Mouse (Mus musculus) limb, embryonic 13.5 days (tissue): ENCODE data around the gene Tuba4a. TPM values are rescaled to one million over a fixed set of nuclear protein-coding genes. Genes with fewer than 3 reads are reported as not detected.

Source experiments
- ATAC-seq: fragments of 200-750 bp; cut with Nextera tagmentation; 2 replicates; pipeline ENCODE4 v1.8.0; 2017; ENCODE audit warnings: low read depth, moderate number of reproducible peaks, moderate TSS enrichment; ENCODE audit not compliant: low FRiP score
- H3K27ac ChIP-seq: fragments of 300-500 bp; sonication (generic); 2 replicates; pipeline ENCODE4 v1.5.1; 2015; ENCODE audit warnings: inconsistent platforms, mild to moderate bottlenecking, moderate library complexity
- H3K27me3 ChIP-seq: fragments of 300-500 bp; sonication (generic); 2 replicates; pipeline ENCODE4 v1.6.1; 2015; ENCODE audit warnings: mild to moderate bottlenecking, inconsistent platforms
- H3K36me3 ChIP-seq: fragments of 300-500 bp; sonication (generic); 2 replicates; pipeline ENCODE4 v1.6.1; 2015; ENCODE audit warnings: inconsistent platforms, mild to moderate bottlenecking, moderate library complexity
- H3K4me1 ChIP-seq: fragments of 300-500 bp; sonication (generic); 2 replicates; pipeline ENCODE4 v1.6.1; 2015; ENCODE audit warnings: inconsistent platforms
- H3K4me2 ChIP-seq: fragments of 300-500 bp; sonication (generic); replicated peaks from 2 replicates; pipeline ENCODE4 v1.6.1; 2015; ENCODE audit warnings: inconsistent platforms, mild to moderate bottlenecking, moderate library complexity
- H3K4me3 ChIP-seq: fragments of 300-500 bp; sonication (generic); 2 replicates; pipeline ENCODE4 v1.5.1; 2015; ENCODE audit warnings: moderate library complexity, mild to moderate bottlenecking, inconsistent platforms
- H3K9ac ChIP-seq: fragments of 300-500 bp; sonication (generic); 2 replicates; pipeline ENCODE4 v1.6.1; 2015; ENCODE audit warnings: mild to moderate bottlenecking, inconsistent platforms
- H3K9me3 ChIP-seq: fragments of 300-500 bp; sonication (generic); 2 replicates; pipeline ENCODE4 v1.6.1; 2016; ENCODE audit warnings: inconsistent platforms
- WGBS: fragments of 180-500 bp; shearing (Covaris S2); methylation state at CpG from one replicate; pipeline ENCODE4 v1.1.7; 2015; 5-methylcytosine and 5-hydroxymethylcytosine counted together
- polyA plus RNA-seq: library from polyadenylated mRNA; unstranded; fragments of >200 nt; fragmentation: Nextera tagmentation; extraction: Ambion mirVana; gene quantifications from 2 replicates; pipeline ENCODE4 v1.2.1, GENCODE M21; 2015

Gene Tuba4a
- polyA plus RNA-seq, 1 experiment from 2014 or later = 22.7 TPM

DNA sequence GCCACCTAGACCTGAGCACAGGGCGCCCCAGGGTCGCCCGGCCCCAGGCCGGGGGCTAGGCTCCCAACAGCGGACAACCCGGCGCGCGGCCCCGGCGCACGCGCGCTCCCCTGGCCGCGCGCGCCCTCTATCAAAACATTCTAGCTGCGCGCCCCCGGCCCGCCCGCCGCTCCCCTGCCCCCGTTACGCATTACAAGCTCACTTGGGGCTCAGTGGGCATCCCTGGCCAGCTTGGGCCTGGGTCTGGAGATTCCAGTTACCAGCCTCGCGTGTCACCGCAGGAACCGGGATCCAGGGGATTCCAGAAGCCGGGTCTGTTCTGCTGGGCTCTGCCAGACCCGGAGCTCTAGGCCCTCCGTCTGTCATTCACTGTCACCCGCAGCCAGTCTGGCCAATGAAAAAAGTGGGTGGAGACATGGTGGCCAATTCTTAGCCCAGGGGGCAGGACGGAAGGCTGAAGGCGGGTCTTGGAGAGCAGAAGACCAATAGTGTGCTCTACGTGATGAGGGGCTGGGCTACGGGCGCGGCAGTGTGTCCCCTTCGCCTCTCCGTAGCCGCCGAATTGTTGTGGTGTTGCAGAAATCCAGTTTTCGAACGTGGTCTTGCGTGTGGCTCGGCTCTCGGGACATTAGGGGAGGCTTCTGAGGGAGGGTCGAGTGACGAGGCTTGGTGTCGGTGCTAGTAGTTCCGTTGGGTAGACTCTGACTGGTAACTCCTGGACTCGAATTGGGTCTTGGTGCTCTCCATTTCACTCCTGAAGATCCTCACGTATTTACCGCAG is 27.9 kb downstream of the Tuba4a start, which contains the start of the genes Ankzf1 and Atg9a:
TSS of gene Ankzf1 (plus strand) at position 530 of the 781 bp plus-strand sequence.
TSS of gene Atg9a (minus strand) at position 575 of the 781 bp plus-strand sequence.
- peak; percentile 99 for ATAC-seq
- Histone ChIP-seq H3K4me2 (peak within 1 kb of the TSS; percentile 95), H3K27me3 (no peaks in the 10 kb centered on the region), H3K36me3 (peaks cover 39% of the 10 kb centered on the region), H3K9me3 (no peaks in the 10 kb centered on the region), H3K9ac (peak within 1 kb of the TSS; percentile 90), H3K4me3 (peak within 1 kb of the TSS; percentile 80), H3K4me1 (peaks cover 22% of the 10 kb centered on the region), H3K27ac (peak within 1 kb of the TSS; percentile 93)
- under 1% methylated on average over 55 of the region's 56 CpGs for WGBS

- WGBS = 41% methylated on average over 5 of the region's 5 CpGs
- peak overlapping the region; percentile 95 for H3K4me2 ChIP-seq
- H3K4me1 ChIP-seq = peaks cover 22% of the 10 kb centered on the region
- H3K9me3 ChIP-seq = no peaks in the 10 kb centered on the region
- ATAC-seq = no peak
- peak overlapping the region; percentile 80 for H3K4me3 ChIP-seq
- H3K27me3 ChIP-seq = no peaks in the 10 kb centered on the region
- H3K36me3 ChIP-seq = peaks cover 39% of the 10 kb centered on the region
- H3K27ac ChIP-seq = peak overlapping the region; percentile 77; the same call in 1 of the 2 replicates
- peak overlapping the region; percentile 87 for H3K9ac ChIP-seq
These were observed 28.4 kb downstream of the Tuba4a start for GRCm38 (mm10) chr1:75191258-75191621.

DNA sequence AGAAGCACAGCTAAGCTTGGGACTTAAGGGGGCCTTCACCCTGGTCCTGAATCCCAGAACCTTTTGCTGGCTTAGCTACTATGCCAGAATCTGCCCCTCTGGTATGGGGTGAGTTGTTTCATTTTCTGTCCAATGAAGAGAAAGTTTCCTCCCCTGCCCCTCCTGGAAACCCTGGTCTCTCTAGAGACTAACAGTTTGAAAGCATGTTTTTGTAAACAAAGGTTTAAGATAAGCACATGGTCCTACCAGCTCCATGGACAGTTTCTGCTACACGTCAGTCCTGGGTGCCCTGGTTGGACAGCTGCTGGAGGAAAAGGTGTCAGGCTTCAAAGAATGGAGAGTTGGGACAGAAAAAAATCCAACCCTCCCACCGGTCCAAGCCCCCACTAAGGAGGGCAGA is 29.1 kb downstream of the Tuba4a start:
- peak overlapping the region; percentile 80 for H3K4me3 ChIP-seq

GRCm38 (mm10) chr1:75187914-75188483 is 31.7 kb downstream of the Tuba4a start:
- no peak overlapping the region for H3K27ac ChIP-seq
- no peak overlapping the region for H3K4me3 ChIP-seq
- 79% methylated on average over 2 of the region's 2 CpGs for WGBS
- H3K4me1 ChIP-seq = peaks cover 15% of the 10 kb centered on the region
- no peak overlapping the region for H3K9ac ChIP-seq
- no peaks in the 10 kb centered on the region for H3K27me3 ChIP-seq
- no peak for ATAC-seq
- H3K4me2 ChIP-seq = no peak overlapping the region
- no peaks in the 10 kb centered on the region for H3K9me3 ChIP-seq
- H3K36me3 ChIP-seq = peaks cover 61% of the 10 kb centered on the region

More for the DNA sequence above, 29.1 kb downstream of the Tuba4a start:
- ATAC-seq = no peak
- H3K27me3 ChIP-seq = no peaks in the 10 kb centered on the region
- H3K4me1 ChIP-seq = peaks cover 22% of the 10 kb centered on the region
- H3K36me3 ChIP-seq = peaks cover 39% of the 10 kb centered on the region
- H3K27ac ChIP-seq = no peak overlapping the region
- H3K4me2 ChIP-seq = peak overlapping the region; percentile 95
- no peaks in the 10 kb centered on the region for H3K9me3 ChIP-seq
- H3K9ac ChIP-seq = peak overlapping the region; percentile 87; the same call in 1 of the 2 replicates
- WGBS = 52% methylated on average over 2 of the region's 2 CpGs

DNA sequence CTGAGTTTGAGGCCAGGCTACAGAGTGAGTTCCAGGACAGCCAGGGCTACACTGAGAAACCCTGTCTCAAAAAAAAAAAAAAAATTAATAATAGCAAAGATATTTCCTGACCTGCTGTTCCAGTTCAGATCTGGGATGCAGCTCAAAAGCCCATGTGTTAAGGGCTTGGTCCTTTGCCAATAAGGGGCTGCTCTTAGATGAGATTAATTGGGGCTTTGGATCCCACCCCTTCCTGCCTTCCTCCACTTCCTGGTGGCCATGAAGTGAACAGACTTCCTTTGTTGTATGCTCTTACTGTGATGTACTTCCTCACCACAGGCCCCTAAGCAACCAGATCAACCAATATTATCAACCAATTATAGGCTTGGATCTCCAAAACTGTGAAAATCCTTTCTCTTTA is 32.5 kb downstream of the Tuba4a start:
- H3K27me3 ChIP-seq = no peaks in the 10 kb centered on the region
- H3K27ac ChIP-seq = no peak overlapping the region
- H3K4me1 ChIP-seq = peaks cover 12% of the 10 kb centered on the region
- no peak overlapping the region for H3K4me2 ChIP-seq
- no peak for ATAC-seq
- peaks cover 69% of the 10 kb centered on the region for H3K36me3 ChIP-seq
- no peak overlapping the region for H3K4me3 ChIP-seq
- no peaks in the 10 kb centered on the region for H3K9me3 ChIP-seq
- no peak overlapping the region for H3K9ac ChIP-seq

DNA sequence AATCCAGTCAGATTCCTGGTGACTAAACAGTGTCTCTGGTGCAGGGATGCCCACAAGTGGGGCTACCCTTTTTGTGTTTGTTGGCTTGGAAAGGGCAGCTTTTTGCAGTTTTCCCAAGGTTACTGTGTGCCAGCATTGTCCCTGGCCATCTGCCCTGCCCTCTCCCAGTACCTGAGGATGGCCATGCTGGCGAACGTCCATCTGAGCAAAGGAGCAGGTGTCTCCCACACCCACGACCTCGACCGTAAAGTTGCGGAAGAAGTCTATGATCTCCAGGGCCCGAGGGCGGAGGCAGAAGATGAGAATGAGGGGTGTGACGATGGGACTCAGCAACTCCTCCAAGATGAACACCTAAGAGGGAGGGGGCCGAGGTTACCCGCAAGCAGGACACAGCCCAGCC is 34.2 kb downstream of the Tuba4a start:
- Histone ChIP-seq H3K4me2 (no peak overlapping the region), H3K4me1 (peaks cover 8% of the 10 kb centered on the region), H3K36me3 (peaks cover 80% of the 10 kb centered on the region), H3K27ac (no peak overlapping the region), H3K27me3 (no peaks in the 10 kb centered on the region), H3K9ac (no peak overlapping the region), H3K9me3 (no peaks in the 10 kb centered on the region), H3K4me3 (no peak overlapping the region)
- ATAC-seq = no peak
- 92% methylated on average over 11 of the region's 11 CpGs for WGBS

DNA sequence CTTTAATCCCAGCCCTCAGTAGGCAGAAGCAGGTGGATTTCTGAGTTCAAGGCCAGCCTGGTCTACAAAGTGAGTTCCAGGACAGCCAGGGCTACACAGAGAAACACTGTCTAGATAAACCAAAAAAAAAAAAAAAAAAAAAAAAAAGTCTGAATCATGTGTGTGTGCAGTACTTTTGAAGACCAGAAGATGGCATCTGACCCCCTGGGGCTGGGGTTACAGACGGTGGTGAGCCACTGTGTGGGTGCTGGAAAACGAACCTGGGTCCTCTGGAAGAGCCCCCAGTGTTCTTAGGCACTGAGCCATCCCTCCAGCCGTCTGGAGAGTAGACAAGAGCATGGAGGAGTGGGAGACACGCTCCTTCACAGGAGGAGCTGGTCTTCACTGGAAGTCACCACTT is 37.5 kb downstream of the Tuba4a start:
- H3K4me1 ChIP-seq = peaks cover 18% of the 10 kb centered on the region
- H3K4me3 ChIP-seq = no peak overlapping the region
- no peak overlapping the region for H3K9ac ChIP-seq
- WGBS = 68% methylated on average over 4 of the region's 4 CpGs
- no peaks in the 10 kb centered on the region for H3K9me3 ChIP-seq
- H3K27me3 ChIP-seq = no peaks in the 10 kb centered on the region
- H3K4me2 ChIP-seq = no peak overlapping the region
- H3K36me3 ChIP-seq = peaks cover 70% of the 10 kb centered on the region
- no peak for ATAC-seq
- H3K27ac ChIP-seq = no peak overlapping the region

DNA sequence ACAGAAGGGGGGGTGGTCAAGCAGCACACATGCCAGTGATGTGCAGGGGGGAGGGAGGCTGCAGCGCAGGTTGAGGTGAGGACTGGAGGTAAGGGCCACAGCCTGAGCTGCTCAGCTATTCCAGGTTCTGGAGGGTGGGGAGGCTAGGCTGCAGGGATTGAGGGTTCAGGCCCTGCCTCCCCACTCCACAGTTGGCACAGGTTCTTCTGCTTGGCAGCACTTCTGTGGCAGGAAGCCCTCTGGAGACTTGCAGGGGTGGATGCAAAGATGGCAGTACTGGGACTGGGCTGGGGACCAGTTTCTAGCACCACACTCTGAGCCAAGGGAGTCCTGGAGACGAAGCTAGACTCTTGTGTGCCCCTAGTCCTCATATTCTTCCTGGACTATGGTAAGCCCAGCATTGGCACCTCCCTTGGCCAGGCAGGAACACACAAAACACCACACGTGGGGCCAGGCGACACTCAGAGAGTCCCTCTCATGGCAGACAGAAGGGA is 38.2 kb downstream of the Tuba4a start:
- no peak overlapping the region for H3K9ac ChIP-seq
- no peaks in the 10 kb centered on the region for H3K27me3 ChIP-seq
- no peak for ATAC-seq
- no peaks in the 10 kb centered on the region for H3K9me3 ChIP-seq
- 88% methylated on average over 4 of the region's 4 CpGs for WGBS
- peaks cover 18% of the 10 kb centered on the region for H3K4me1 ChIP-seq
- H3K27ac ChIP-seq = no peak overlapping the region
- H3K36me3 ChIP-seq = peaks cover 70% of the 10 kb centered on the region
- no peak overlapping the region for H3K4me2 ChIP-seq
- H3K4me3 ChIP-seq = no peak overlapping the region

DNA sequence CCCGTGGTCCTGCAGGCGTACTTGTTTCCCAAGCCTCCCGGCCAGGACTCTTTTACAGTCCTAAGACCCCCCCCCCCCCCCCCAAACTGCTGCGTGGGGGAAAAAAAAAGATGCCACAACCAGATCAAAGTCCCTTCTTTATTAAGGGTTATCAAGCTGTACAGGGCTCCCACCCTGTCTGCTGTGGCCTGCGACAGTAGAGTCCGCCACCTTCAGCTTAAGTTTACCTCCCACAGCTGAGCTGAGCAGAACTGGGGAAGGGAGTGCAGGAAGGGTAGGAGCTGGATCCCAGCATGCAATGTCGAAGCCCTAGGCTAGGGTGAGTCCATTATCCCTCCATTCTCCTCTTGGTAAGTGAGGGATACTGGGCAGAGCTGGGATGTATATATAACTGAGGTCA is 38.9 kb downstream of the Tuba4a start:
- Histone ChIP-seq H3K4me3 (peak overlapping the region; percentile 63), H3K4me2 (peak overlapping the region; percentile 100), H3K4me1 (peaks cover 18% of the 10 kb centered on the region), H3K27ac (no peak overlapping the region), H3K9me3 (no peaks in the 10 kb centered on the region), H3K9ac (no peak overlapping the region), H3K27me3 (no peaks in the 10 kb centered on the region), H3K36me3 (peaks cover 70% of the 10 kb centered on the region)
- whole genome bisulfite sequencing = 41% methylated on average over 6 of the region's 7 CpGs
- no peak for ATAC-seq

DNA sequence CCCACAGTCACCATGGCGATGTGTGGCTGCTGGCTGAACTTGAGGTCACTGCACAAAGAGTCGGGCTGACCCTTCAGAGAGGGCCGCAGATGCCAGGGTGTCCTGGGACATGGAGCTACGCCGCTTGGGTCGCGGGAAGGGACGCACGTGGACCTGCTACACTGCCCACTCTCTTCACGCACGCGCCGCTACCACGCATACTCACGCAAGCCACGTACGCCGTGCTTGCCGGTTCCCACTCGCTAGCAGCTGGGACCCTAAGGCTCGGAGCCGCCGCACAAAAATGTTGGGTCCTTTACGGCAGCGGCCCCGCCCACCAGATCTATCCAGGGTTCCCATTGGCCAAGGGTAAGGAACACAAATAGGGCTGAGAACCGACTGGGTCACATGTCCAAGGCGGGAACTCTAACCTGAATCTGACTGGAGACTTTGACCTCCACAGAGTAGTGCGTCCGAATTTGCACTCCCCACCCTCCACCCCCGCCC is 39.5 kb downstream of the Tuba4a start, which contains the start of gene Abcb6:
TSS of gene Abcb6 (minus strand) at position 288 of the 486 bp plus-strand sequence.
- peak within 1 kb of the TSS; percentile 100 for H3K4me2 ChIP-seq
- H3K4me1 ChIP-seq = peaks cover 18% of the 10 kb centered on the region
- H3K4me3 ChIP-seq = peak within 1 kb of the TSS; percentile 63
- H3K27me3 ChIP-seq = no peaks in the 10 kb centered on the region
- under 1% methylated on average over 31 of the region's 31 CpGs for WGBS
- peak within 1 kb of the TSS; percentile 78 for H3K9ac ChIP-seq
- no peaks in the 10 kb centered on the region for H3K9me3 ChIP-seq
- no peak within 1 kb of the TSS for H3K27ac ChIP-seq
- peak; percentile 95 for ATAC-seq
- H3K36me3 ChIP-seq = peaks cover 70% of the 10 kb centered on the region

GRCm38 (mm10) chr1:75179334-75180104 is 40.1 kb downstream of the Tuba4a start:
- WGBS = 9% methylated on average over 23 of the region's 23 CpGs
- peaks cover 18% of the 10 kb centered on the region for H3K4me1 ChIP-seq
- peak; percentile 38 for ATAC-seq
- peak overlapping the region; percentile 78 for H3K9ac ChIP-seq
- no peak overlapping the region for H3K27ac ChIP-seq
- peaks cover 68% of the 10 kb centered on the region for H3K36me3 ChIP-seq
- no peaks in the 10 kb centered on the region for H3K27me3 ChIP-seq
- no peaks in the 10 kb centered on the region for H3K9me3 ChIP-seq
- H3K4me3 ChIP-seq = peak overlapping the region; percentile 63
- peak overlapping the region; percentile 100 for H3K4me2 ChIP-seq
